Mouse (Mus musculus) spleen, adult 12 weeks (tissue): ENCODE data around the gene Adamts12.

Experiments
- DNase-seq: peaks from one replicate; pipeline ENCODE4 v3.0.0; 2022; ENCODE audit warnings: low spot score

Gene Adamts12

GRCm38 (mm10) chr15:11165883-11166282 is 101.3 kb downstream of the Adamts12 start:
- no peak for DNase-seq

- no peak for DNase-seq
Measured at GRCm38 (mm10) chr15:11173884-11174470, 109.4 kb downstream of the Adamts12 start.

GRCm38 (mm10) chr15:11174842-11175241 is 110.3 kb downstream of the Adamts12 start:
- DNase-seq, result no peak

- DNase-seq, result no peak
Measured at GRCm38 (mm10) chr15:11177448-11177847, 112.9 kb downstream of the Adamts12 start.

GRCm38 (mm10) chr15:11179751-11180169 is 115.2 kb downstream of the Adamts12 start:
- DNase-seq, result no peak

- DNase-seq, result no peak
Measured at GRCm38 (mm10) chr15:11186711-11187110, 122.1 kb downstream of the Adamts12 start.

GRCm38 (mm10) chr15:11190447-11190846 is 125.9 kb downstream of the Adamts12 start:
- DNase-seq, result no peak

GRCm38 (mm10) chr15:11192762-11193161 is 128.2 kb downstream of the Adamts12 start:
- no peak for DNase-seq

GRCm38 (mm10) chr15:11197051-11197450 is 132.5 kb downstream of the Adamts12 start:
- no peak for DNase-seq

GRCm38 (mm10) chr15:11198246-11198795 is 133.7 kb downstream of the Adamts12 start:
- no peak for DNase-seq

GRCm38 (mm10) chr15:11203084-11203483 is 138.5 kb downstream of the Adamts12 start:
- DNase-seq, result no peak

- DNase-seq, result no peak
Measured at GRCm38 (mm10) chr15:11204934-11205333, 140.3 kb downstream of the Adamts12 start.

GRCm38 (mm10) chr15:11210976-11211375 is 146.4 kb downstream of the Adamts12 start:
- DNase-seq, result no peak

GRCm38 (mm10) chr15:11233906-11234632 is 169.5 kb downstream of the Adamts12 start:
- DNase-seq, result no peak

- DNase-seq, result no peak
Measured at GRCm38 (mm10) chr15:11240406-11240805, 175.8 kb downstream of the Adamts12 start.

GRCm38 (mm10) chr15:11241288-11241687 is 176.7 kb downstream of the Adamts12 start:
- DNase-seq, result no peak

GRCm38 (mm10) chr15:11246402-11246801 is 181.8 kb downstream of the Adamts12 start:
- DNase-seq, result no peak

- no peak for DNase-seq
Measured at GRCm38 (mm10) chr15:11279273-11280080, 214.9 kb downstream of the Adamts12 start.

- DNase-seq, result no peak
Measured at GRCm38 (mm10) chr15:11280689-11281264, 216.2 kb downstream of the Adamts12 start.

- DNase-seq, result no peak
Measured at GRCm38 (mm10) chr15:11283171-11283570, 218.6 kb downstream of the Adamts12 start.

GRCm38 (mm10) chr15:11287780-11288179 is 223.2 kb downstream of the Adamts12 start:
- no peak for DNase-seq

GRCm38 (mm10) chr15:11292246-11292645 is 227.7 kb downstream of the Adamts12 start:
- no peak for DNase-seq
